Mouse (Mus musculus) CH12.LX (cell line): ENCODE data around the gene Pip5k1a.

ENCODE experiments used
- CHD1 ChIP-seq: IDR thresholded peaks from 2 replicates; pipeline ENCODE4 v1.6.1; 2012; ENCODE audit warnings: low read depth, low read length, improper control_type of control experiment, inconsistent platforms
- CTCF ChIP-seq, 2 experiments: IDR thresholded peaks in 1 of 2; conservative IDR thresholded peaks in 1 of 2; 2 replicates each; pipeline ENCODE4 v1.5.1; 2011 to 2012; ENCODE audit warnings: low read depth in 2 of 2, low read length in 2 of 2, improper control_type of control experiment in 1 of 2, inconsistent platforms in 1 of 2, mild to moderate bottlenecking in 1 of 2, moderate library complexity in 1 of 2
- EP300 ChIP-seq: IDR thresholded peaks from 2 replicates; pipeline ENCODE4 v1.6.1; 2011; ENCODE audit warnings: low read length, improper control_type of control experiment
- GABPA ChIP-seq: IDR thresholded peaks from 2 replicates; pipeline ENCODE4 v1.6.1; 2012; ENCODE audit warnings: low read depth, low read length, improper control_type of control experiment, inconsistent platforms; ENCODE audit not compliant: insufficient replicate concordance
- IRF4 ChIP-seq: IDR thresholded peaks from 2 replicates; pipeline ENCODE4 v1.6.1; 2014; ENCODE audit warnings: low read depth, mild to moderate bottlenecking, inconsistent platforms, low read length, improper control_type of control experiment
- JUND ChIP-seq: conservative IDR thresholded peaks from 2 replicates; pipeline ENCODE4 v1.6.1; 2011; ENCODE audit warnings: low read depth, low read length, improper control_type of control experiment
- MAFK ChIP-seq: IDR thresholded peaks from 2 replicates; pipeline ENCODE4 v1.6.1; 2011; ENCODE audit warnings: low read length, improper control_type of control experiment; ENCODE audit not compliant: insufficient replicate concordance
- MAX ChIP-seq: IDR thresholded peaks from 2 replicates; pipeline ENCODE4 v1.6.1; 2011; ENCODE audit warnings: low read length, improper control_type of control experiment
- MYC ChIP-seq: IDR thresholded peaks from 2 replicates; pipeline ENCODE4 v1.6.1; 2011; ENCODE audit warnings: low read depth, mild to moderate bottlenecking, improper control_type of control experiment, low read length
- POLR2A ChIP-seq: IDR thresholded peaks from 2 replicates; pipeline ENCODE4 v1.6.1; 2011; ENCODE audit warnings: low read depth, mild to moderate bottlenecking, improper control_type of control experiment, low read length
- USF1 ChIP-seq: IDR thresholded peaks from 2 replicates; pipeline ENCODE4 v1.6.1; 2014; ENCODE audit warnings: low read depth, mild to moderate bottlenecking, inconsistent platforms, low read length, improper control_type of control experiment
- ZC3H11A ChIP-seq: IDR thresholded peaks from 2 replicates; pipeline ENCODE4 v1.6.1; 2012; ENCODE audit warnings: low read depth, mild to moderate bottlenecking, inconsistent platforms, low read length, improper control_type of control experiment
- ZMIZ1 ChIP-seq: IDR thresholded peaks from 2 replicates; pipeline ENCODE4 v1.6.1; 2012; ENCODE audit warnings: low read depth, mild to moderate bottlenecking, inconsistent platforms, low read length, improper control_type of control experiment
- ZNF384 ChIP-seq: IDR thresholded peaks from 2 replicates; pipeline ENCODE4 v1.6.1; 2012; ENCODE audit warnings: low read depth, low read length, improper control_type of control experiment, inconsistent platforms

DNA sequence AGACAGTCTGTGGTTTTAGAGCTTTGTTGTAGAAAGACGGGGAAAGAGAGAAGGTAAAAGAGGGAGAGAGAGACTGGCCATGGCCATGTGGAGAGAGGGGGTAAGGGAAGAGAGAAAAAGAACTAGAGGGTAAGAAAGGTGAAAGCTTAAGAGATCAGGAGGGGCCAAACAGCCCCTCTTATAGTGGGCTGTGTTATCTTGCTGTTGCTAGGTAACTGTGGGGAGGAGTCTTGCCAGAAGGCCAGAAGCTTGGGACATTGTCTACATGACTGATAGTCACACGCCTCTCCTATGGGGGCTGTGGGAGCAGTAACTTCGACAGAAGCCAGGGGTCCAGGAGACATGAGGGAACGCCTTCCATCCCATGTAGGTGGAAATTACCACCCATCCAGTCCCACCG lies 81.5 kb downstream of the Pip5k1a start:
- TF ChIP-seq CTCF (conservative IDR thresholded peaks at IDR 0.05 in 1 of 2, IDR thresholded peaks at IDR 0.05 in 1 of 2; ENCODE audit: low read depth in 2 of 2, low read length in 2 of 2) = no peak
- no peak for TF ChIP-seq POLR2A
- TF ChIP-seq ZC3H11A = no peak
- no peak for TF ChIP-seq ZMIZ1
- TF ChIP-seq GABPA = no peak
- TF ChIP-seq EP300 = no peak
- no peak for TF ChIP-seq MAX
- TF ChIP-seq CHD1 = no peak
- no peak for TF ChIP-seq JUND
- TF ChIP-seq IRF4 = no peak
- TF ChIP-seq MAFK = no peak
- TF ChIP-seq USF1 = no peak
- TF ChIP-seq ZNF384 = no peak
- no peak for TF ChIP-seq MYC
